Mouse (Mus musculus) MEL (cell line): ENCODE data around the gene Ikzf1. TPM values are rescaled to one million over a fixed set of nuclear protein-coding genes. Genes with fewer than 3 reads are reported as not detected.

Source experiments
- DNase-seq: peaks from one replicate; pipeline ENCODE4 v3.0.0; 2011; ENCODE audit warnings: low read depth, low spot score
- H3K27ac ChIP-seq: 2 replicates; pipeline ENCODE4 v1.5.1; 2012; ENCODE audit warnings: low read depth, mild to moderate bottlenecking, control low read depth, low read length, moderate library complexity; ENCODE audit not compliant: control insufficient read depth
- H3K27me3 ChIP-seq, 2 experiments: fragments of 150-350 bp in 1 of 2; sonication (generic) in 1 of 2; 2 replicates each; pipeline ENCODE4 v1.6.1; 2012; ENCODE audit warnings: low read length in 2 of 2, mild to moderate bottlenecking in 2 of 2, improper control_type of control experiment in 1 of 2, moderate library complexity in 1 of 2; ENCODE audit not compliant: insufficient read depth in 2 of 2, control insufficient read depth in 1 of 2
- H3K36me3 ChIP-seq, 2 experiments: 2 replicates each; pipeline ENCODE4 v1.6.1; 2012 to 2014; ENCODE audit warnings: low read length in 2 of 2, improper control_type of control experiment in 1 of 2, inconsistent platforms in 1 of 2, mild to moderate bottlenecking in 1 of 2; ENCODE audit not compliant: insufficient read depth in 2 of 2, control insufficient read depth in 1 of 2
- H3K4me1 ChIP-seq, 2 experiments: fragments of 150-350 bp in 1 of 2; sonication (generic) in 1 of 2; 2 replicates each; pipeline ENCODE4 v1.6.1; 2012; ENCODE audit warnings: low read length in 2 of 2, improper control_type of control experiment in 1 of 2, mild to moderate bottlenecking in 1 of 2; ENCODE audit not compliant: insufficient read depth in 2 of 2, control insufficient read depth in 1 of 2
- H3K4me3 ChIP-seq, 2 experiments: fragments of 150-350 bp in 1 of 2; sonication (generic) in 1 of 2; 2 replicates each; pipeline ENCODE4 v1.5.1; 2012; ENCODE audit warnings: low read depth in 2 of 2, low read length in 2 of 2, mild to moderate bottlenecking in 2 of 2, moderate library complexity in 2 of 2, control low read depth in 1 of 2, improper control_type of control experiment in 1 of 2; ENCODE audit not compliant: control insufficient read depth in 1 of 2, insufficient read depth in 1 of 2
- H3K79me2 ChIP-seq: 2 replicates; pipeline ENCODE4 v1.6.1; 2012; ENCODE audit warnings: mild to moderate bottlenecking, low read length, moderate library complexity; ENCODE audit not compliant: control insufficient read depth, poor library complexity, insufficient read depth
- H3K9ac ChIP-seq: 2 replicates; pipeline ENCODE4 v1.6.1; 2012; ENCODE audit warnings: low read depth, mild to moderate bottlenecking, control low read depth, low read length, moderate library complexity; ENCODE audit not compliant: control insufficient read depth, poor library complexity, severe bottlenecking
- H3K9me3 ChIP-seq: fragments of 150-350 bp; sonication (generic); replicated peaks from 2 replicates; pipeline ENCODE4 v1.6.1; 2012; ENCODE audit warnings: mild to moderate bottlenecking, low read length, improper control_type of control experiment, moderate library complexity; ENCODE audit not compliant: insufficient read depth
- BHLHE40 ChIP-seq: IDR thresholded peaks from 2 replicates; pipeline ENCODE4 v1.6.1; 2012; ENCODE audit warnings: low read depth, mild to moderate bottlenecking, inconsistent platforms, low read length, improper control_type of control experiment, borderline replicate concordance
- CHD1 ChIP-seq: IDR thresholded peaks from 2 replicates; pipeline ENCODE4 v1.6.1; 2012; ENCODE audit warnings: low read depth, mild to moderate bottlenecking, inconsistent platforms, low read length, improper control_type of control experiment
- CHD2 ChIP-seq: IDR thresholded peaks from 2 replicates; pipeline ENCODE4 v1.6.1; 2011; ENCODE audit warnings: low read length, improper control_type of control experiment
- CTCF ChIP-seq, 3 experiments: IDR thresholded peaks in 2 of 3; conservative IDR thresholded peaks in 1 of 3; 2 replicates each; pipeline ENCODE4 v1.5.1; 2011 to 2012; ENCODE audit warnings: low read length in 3 of 3, low read depth in 2 of 3, mild to moderate bottlenecking in 2 of 3, improper control_type of control experiment in 1 of 3, inconsistent platforms in 1 of 3, mixed read lengths in 1 of 3, moderate library complexity in 1 of 3; ENCODE audit not compliant: control insufficient read depth in 1 of 3, insufficient read depth in 1 of 3, poor library complexity in 1 of 3, severe bottlenecking in 1 of 3
- E2F4 ChIP-seq: IDR thresholded peaks from 2 replicates; pipeline ENCODE4 v1.6.1; 2011; ENCODE audit warnings: low read depth, low read length, improper control_type of control experiment, borderline replicate concordance
- EP300 ChIP-seq, 2 experiments: IDR thresholded peaks; 2 replicates each; pipeline ENCODE4 v1.6.1; 2011; ENCODE audit warnings: improper control_type of control experiment in 2 of 2, low read length in 2 of 2, low read depth in 1 of 2, mild to moderate bottlenecking in 1 of 2
- GABPA ChIP-seq: IDR thresholded peaks from 2 replicates; pipeline ENCODE4 v1.6.1; 2012; ENCODE audit warnings: low read depth, mild to moderate bottlenecking, inconsistent platforms, low read length, improper control_type of control experiment, moderate library complexity
- GATA1 ChIP-seq: IDR thresholded peaks from 2 replicates; pipeline ENCODE4 v1.6.1; 2011; ENCODE audit warnings: low read depth, low read length, improper control_type of control experiment
- HCFC1 ChIP-seq: IDR thresholded peaks from 2 replicates; pipeline ENCODE4 v1.6.1; 2012; ENCODE audit warnings: low read depth, mild to moderate bottlenecking, inconsistent platforms, low read length, improper control_type of control experiment, moderate library complexity
- JUND ChIP-seq: IDR thresholded peaks from 2 replicates; pipeline ENCODE4 v1.6.1; 2011; ENCODE audit warnings: low read depth, mild to moderate bottlenecking, improper control_type of control experiment, low read length
- KAT2A ChIP-seq: conservative IDR thresholded peaks from 2 replicates; pipeline ENCODE4 v1.6.1; 2012; ENCODE audit warnings: low read depth, low read length, improper control_type of control experiment, inconsistent platforms
- MAFK ChIP-seq: IDR thresholded peaks from 2 replicates; pipeline ENCODE4 v1.6.1; 2011; ENCODE audit warnings: low read depth, mild to moderate bottlenecking, low read length, improper control_type of control experiment, borderline replicate concordance
- MAX ChIP-seq: IDR thresholded peaks from 2 replicates; pipeline ENCODE4 v1.6.1; 2011; ENCODE audit warnings: low read length, improper control_type of control experiment
- MAZ ChIP-seq: IDR thresholded peaks from 2 replicates; pipeline ENCODE4 v1.6.1; 2012; ENCODE audit warnings: low read depth, mild to moderate bottlenecking, inconsistent platforms, low read length, improper control_type of control experiment
- MEF2A ChIP-seq: IDR thresholded peaks from 2 replicates; pipeline ENCODE4 v1.6.1; 2014; ENCODE audit warnings: low read depth, mild to moderate bottlenecking, inconsistent platforms, low read length, improper control_type of control experiment; ENCODE audit not compliant: poor library complexity, insufficient replicate concordance, severe bottlenecking; ENCODE audit errors: extremely low read depth
- MXI1 ChIP-seq: IDR thresholded peaks from 2 replicates; pipeline ENCODE4 v1.6.1; 2011; ENCODE audit warnings: mild to moderate bottlenecking, low read depth, low read length, improper control_type of control experiment
- MYB ChIP-seq: IDR thresholded peaks from 2 replicates; pipeline ENCODE4 v1.6.1; 2011; ENCODE audit warnings: mild to moderate bottlenecking, low read depth, low read length, improper control_type of control experiment
- MYC ChIP-seq: IDR thresholded peaks from 2 replicates; pipeline ENCODE4 v1.6.1; 2011; ENCODE audit warnings: low read depth, mild to moderate bottlenecking, low read length, improper control_type of control experiment, moderate library complexity
- NELFE ChIP-seq: IDR thresholded peaks from 2 replicates; pipeline ENCODE4 v1.6.1; 2011; ENCODE audit warnings: low read depth, low read length, improper control_type of control experiment
- NRF1 ChIP-seq: IDR thresholded peaks from 2 replicates; pipeline ENCODE4 v1.6.1; 2014; ENCODE audit warnings: low read depth, mild to moderate bottlenecking, inconsistent platforms, low read length, improper control_type of control experiment, moderate library complexity; ENCODE audit not compliant: poor library complexity, insufficient read depth, severe bottlenecking
- POLR2A ChIP-seq, 2 experiments: IDR thresholded peaks; 2 replicates each; pipeline ENCODE4 v1.6.1; 2011 to 2012; ENCODE audit warnings: low read length in 2 of 2, mild to moderate bottlenecking in 2 of 2, control low read depth in 1 of 2, improper control_type of control experiment in 1 of 2, low read depth in 1 of 2, moderate library complexity in 1 of 2; ENCODE audit not compliant: control insufficient read depth in 1 of 2, insufficient read depth in 1 of 2, poor library complexity in 1 of 2
- POLR2AphosphoS2 ChIP-seq: IDR thresholded peaks from 2 replicates; pipeline ENCODE4 v1.6.1; 2011; ENCODE audit warnings: low read length, improper control_type of control experiment
- POLR2AphosphoS5 ChIP-seq: IDR thresholded peaks from 2 replicates; pipeline ENCODE4 v1.6.1; 2012; ENCODE audit warnings: low read depth, borderline replicate concordance, mild to moderate bottlenecking, inconsistent platforms, low read length, moderate library complexity, mixed read lengths
- RAD21 ChIP-seq: IDR thresholded peaks from 2 replicates; pipeline ENCODE4 v1.6.1; 2011; ENCODE audit warnings: mild to moderate bottlenecking, low read depth, low read length, improper control_type of control experiment
- RCOR1 ChIP-seq: IDR thresholded peaks from 2 replicates; pipeline ENCODE4 v1.6.1; 2012; ENCODE audit warnings: low read depth, mild to moderate bottlenecking, inconsistent platforms, low read length, improper control_type of control experiment
- SIN3A ChIP-seq: IDR thresholded peaks from 2 replicates; pipeline ENCODE4 v1.6.1; 2012; ENCODE audit warnings: low read length, improper control_type of control experiment, inconsistent platforms
- SMC3 ChIP-seq: IDR thresholded peaks from 2 replicates; pipeline ENCODE4 v1.6.1; 2011; ENCODE audit warnings: low read depth, low read length, improper control_type of control experiment
- TAL1 ChIP-seq: IDR thresholded peaks from 2 replicates; pipeline ENCODE4 v1.6.1; 2012; ENCODE audit warnings: mild to moderate bottlenecking, inconsistent platforms, low read length, moderate library complexity, mixed read lengths
- TBP ChIP-seq: IDR thresholded peaks from 2 replicates; pipeline ENCODE4 v1.8.0; 2011; ENCODE audit warnings: low read depth, low read length, improper control_type of control experiment
- TCF12 ChIP-seq: IDR thresholded peaks from 2 replicates; pipeline ENCODE4 v1.6.1; 2014; ENCODE audit warnings: low read depth, mild to moderate bottlenecking, inconsistent platforms, low read length, improper control_type of control experiment, moderate library complexity
- UBTF ChIP-seq: IDR thresholded peaks from 2 replicates; pipeline ENCODE4 v1.6.1; 2012; ENCODE audit warnings: low read depth, mild to moderate bottlenecking, inconsistent platforms, low read length, improper control_type of control experiment, moderate library complexity, borderline replicate concordance; ENCODE audit not compliant: insufficient read depth
- USF1 ChIP-seq: IDR thresholded peaks from 2 replicates; pipeline ENCODE4 v1.6.1; 2014; ENCODE audit warnings: low read depth, mild to moderate bottlenecking, inconsistent platforms, low read length, improper control_type of control experiment, moderate library complexity
- USF2 ChIP-seq, 2 experiments: IDR thresholded peaks; 2 replicates each; pipeline ENCODE4 v1.6.1; 2011 to 2012; ENCODE audit warnings: improper control_type of control experiment in 2 of 2, low read length in 2 of 2, borderline replicate concordance in 1 of 2, inconsistent platforms in 1 of 2, low read depth in 1 of 2, mild to moderate bottlenecking in 1 of 2; ENCODE audit not compliant: insufficient read depth in 1 of 2
- ZC3H11A ChIP-seq: IDR thresholded peaks from 2 replicates; pipeline ENCODE4 v1.6.1; 2012; ENCODE audit warnings: low read depth, mild to moderate bottlenecking, inconsistent platforms, low read length, improper control_type of control experiment
- ZKSCAN1 ChIP-seq: IDR thresholded peaks from 2 replicates; pipeline ENCODE4 v1.6.1; 2012; ENCODE audit warnings: low read depth, mild to moderate bottlenecking, inconsistent platforms, low read length, improper control_type of control experiment, moderate library complexity
- ZNF384 ChIP-seq: IDR thresholded peaks from 2 replicates; pipeline ENCODE4 v1.6.1; 2012; ENCODE audit warnings: low read depth, mild to moderate bottlenecking, inconsistent platforms, low read length, improper control_type of control experiment
- polyA plus RNA-seq, 2 experiments: library from polyadenylated mRNA; stranded (reverse) in 1 of 2; unstranded in 1 of 2; fragments of >175 nt in 1 of 2; fragments of >200 nt in 1 of 2; gene quantifications; 2 replicates each; pipeline versions ENCODE4 v1.2.1 to v1.2.4; 2012; ENCODE audit warnings: low replicate concordance in 2 of 2, low read depth in 1 of 2; ENCODE audit not compliant: insufficient read length in 2 of 2, insufficient read depth in 1 of 2, missing spikeins in 1 of 2
- total RNA-seq: library from RNA; depleted of rRNA; stranded (reverse); fragments of 300-350 nt; gene quantifications from 2 replicates; pipeline ENCODE4 v1.2.3, GENCODE M21; 2012

Ikzf1 gene
- total and polyA plus RNA-seq, 3 experiments = 28.0 to 128 (median 90.6) TPM

- peaks cover 19% of the 10 kb centered on the region for H3K79me2 ChIP-seq
- H3K36me3 ChIP-seq = peaks cover 8 to 29% of the 10 kb centered on the region in 2 experiments
- no peaks in the 10 kb centered on the region for H3K27me3 ChIP-seq
- peak within 1 kb of the TSS; percentile 97 for H3K27ac ChIP-seq
- peaks cover 5 to 6% of the 10 kb centered on the region in 2 experiments for H3K4me1 ChIP-seq
- peak; percentile 99 for DNase-seq
- H3K9me3 ChIP-seq = no peaks in the 10 kb centered on the region
- H3K4me3 ChIP-seq = peak within 1 kb of the TSS; percentile 56 to 81
- H3K9ac ChIP-seq = peak within 1 kb of the TSS; percentile 92
- TF ChIP-seq TCF12 = peak; percentile 36; the same call in 1 of the 2 replicates
- TF ChIP-seq POLR2A (IDR thresholded peaks at IDR 0.05; ENCODE audit: control insufficient read depth in 1 of 2, insufficient read depth in 1 of 2, low read depth in 1 of 2, low read length in 2 of 2, poor library complexity in 1 of 2) = peak; percentile 96 to 97; a peak in 3 of 4 replicates
- TF ChIP-seq SIN3A = 0 out of 2 replicates have a peak, but pooled peaks have one; percentile 62
- peak; percentile 98 for TF ChIP-seq E2F4
- TF ChIP-seq MEF2A = no peak
- no peak; a peak in 1 of 4 replicates for TF ChIP-seq EP300 (IDR thresholded peaks at IDR 0.05; ENCODE audit: low read depth in 1 of 2, low read length in 2 of 2)
- TF ChIP-seq MYB = no peak
- TF ChIP-seq ZNF384 = no peak
- peak; percentile 71 for TF ChIP-seq MYC
- no peak for TF ChIP-seq ZC3H11A
- TF ChIP-seq GATA1 = no peak
- TF ChIP-seq MXI1 = peak; percentile 52
- peak; percentile 95 for TF ChIP-seq NRF1
- peak; percentile 48; the same call in 1 of the 2 replicates for TF ChIP-seq MAZ
- TF ChIP-seq UBTF = no peak
- peak; percentile 78 for TF ChIP-seq HCFC1
- 0 out of 2 replicates have a peak, but pooled peaks have one; percentile 79 for TF ChIP-seq CHD1
- no peak for TF ChIP-seq JUND
- TF ChIP-seq MAX = peak; percentile 73
- TF ChIP-seq USF2 (IDR thresholded peaks at IDR 0.05; ENCODE audit: borderline replicate concordance in 1 of 2, insufficient read depth in 1 of 2, low read depth in 1 of 2, low read length in 2 of 2) = no peak
- TF ChIP-seq USF1 = no peak
- peak in 1 of 3 experiments; percentile 6; a peak in 1 of 6 replicates for TF ChIP-seq CTCF (IDR thresholded peaks at IDR 0.05 in 2 of 3, conservative IDR thresholded peaks at IDR 0.05 in 1 of 3; ENCODE audit: control insufficient read depth in 1 of 3, insufficient read depth in 1 of 3, low read depth in 2 of 3, low read length in 3 of 3, poor library complexity in 1 of 3, severe bottlenecking in 1 of 3)
- TF ChIP-seq POLR2AphosphoS5 = no peak
- TF ChIP-seq RAD21 = no peak
- no peak for TF ChIP-seq ZKSCAN1
- TF ChIP-seq TBP = peak; percentile 63
- TF ChIP-seq CHD2 = no peak; the same call in 1 of the 2 replicates
- TF ChIP-seq MAFK = no peak
- TF ChIP-seq POLR2AphosphoS2 = peak; percentile 88
- no peak for TF ChIP-seq TAL1
- TF ChIP-seq BHLHE40 = no peak
- TF ChIP-seq KAT2A = peak; percentile 28; the same call in 1 of the 2 replicates
- peak; percentile 88 for TF ChIP-seq NELFE
- no peak for TF ChIP-seq RCOR1
- TF ChIP-seq GABPA = no peak
- TF ChIP-seq SMC3 = peak; percentile 11; the same call in 1 of the 2 replicates
Measured at GRCm38 (mm10) chr11:11808820-11809403, 124.1 kb downstream of the Ikzf1 start, which contains the start of gene Fignl1. Gene Fignl1 (minus strand): TSS chr11:11808962.
